Mouse (Mus musculus): ENCODE results near the gene Tsacc.
"Not testable (repeated sequence)": the region's sequence is repeated elsewhere in the genome, so short reads cannot be mapped to it uniquely, and the experiment has no call there.

The Tsacc gene

GRCm38 (mm10) chr3:88268014-88268413 is 28.8 kb downstream of the Tsacc start:
- H3K36me3 ChIP-seq (ENCODE audit: control insufficient read depth, insufficient read depth, low read length, poor library complexity, severe bottlenecking); DNase-seq (ENCODE audit: low read depth, low spot score); H3K27me3 ChIP-seq (ENCODE audit: control insufficient read depth, insufficient read depth, low read length, poor library complexity, severe bottlenecking): not testable (repeated sequence)

- DNase-seq (ENCODE audit: low read depth, low spot score) = no peak
- Histone ChIP-seq H3K27me3 (ENCODE audit: control insufficient read depth, insufficient read depth, low read length, poor library complexity, severe bottlenecking) (peaks cover 1% of the 10 kb centered on the region; the same call in 1 of the 2 replicates), H3K36me3 (ENCODE audit: control insufficient read depth, insufficient read depth, low read length, poor library complexity, severe bottlenecking) (no peaks in the 10 kb centered on the region)
Measured at GRCm38 (mm10) chr3:88262346-88262745, 34.5 kb downstream of the Tsacc start.

- H3K27me3 ChIP-seq (ENCODE audit: control insufficient read depth, insufficient read depth, low read length, poor library complexity, severe bottlenecking) = peaks cover 1% of the 10 kb centered on the region; the same call in 1 of the 2 replicates
- no peaks in the 10 kb centered on the region for H3K36me3 ChIP-seq (ENCODE audit: control insufficient read depth, insufficient read depth, low read length, poor library complexity, severe bottlenecking)
- no peak for DNase-seq (ENCODE audit: low read depth, low spot score)
Measured at GRCm38 (mm10) chr3:88256382-88256781, 40.4 kb downstream of the Tsacc start.

DNA sequence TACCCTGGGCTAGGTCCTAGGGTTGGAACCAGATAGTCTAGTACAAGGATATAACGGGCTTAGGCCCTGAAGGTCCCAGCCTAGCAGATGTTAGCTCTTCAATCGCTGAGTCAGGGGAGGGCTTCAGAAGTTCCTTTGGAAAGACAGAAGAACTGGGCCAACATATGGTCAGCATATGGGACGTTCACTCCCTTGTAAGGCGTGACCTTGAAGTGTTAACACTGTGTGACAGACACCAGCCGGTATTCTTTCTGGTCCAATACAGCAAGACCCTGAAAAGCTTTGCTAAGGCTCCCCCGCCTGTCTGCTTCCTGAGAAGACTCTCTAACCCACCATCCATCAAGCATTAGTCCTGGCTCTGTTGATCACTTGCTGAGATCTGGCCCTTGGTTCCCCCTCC is 40.8 kb downstream of the Tsacc start:
- H3K27me3 ChIP-seq (ENCODE audit: control insufficient read depth, insufficient read depth, low read length, poor library complexity, severe bottlenecking) = peaks cover 1% of the 10 kb centered on the region; the same call in 1 of the 2 replicates
- DNase-seq (ENCODE audit: low read depth, low spot score) = no peak

GRCm38 (mm10) chr3:88254268-88254926 is 42.4 kb downstream of the Tsacc start, which contains the start of gene Rhbg:
Gene Rhbg (minus strand): TSS chr3:88254709.
- H3K36me3 ChIP-seq (ENCODE audit: control insufficient read depth, insufficient read depth, low read length, poor library complexity, severe bottlenecking) = no peaks in the 10 kb centered on the region
- peaks cover 1% of the 10 kb centered on the region; the same call in 1 of the 2 replicates for H3K27me3 ChIP-seq (ENCODE audit: control insufficient read depth, insufficient read depth, low read length, poor library complexity, severe bottlenecking)
- DNase-seq (ENCODE audit: low read depth, low spot score) = peak; percentile 46

More for the DNA sequence above, 40.8 kb downstream of the Tsacc start:
- no peaks in the 10 kb centered on the region for H3K36me3 ChIP-seq (ENCODE audit: control insufficient read depth, insufficient read depth, low read length, poor library complexity, severe bottlenecking)

GRCm38 (mm10) chr3:88252739-88253138 is 44.1 kb downstream of the Tsacc start:
- DNase-seq (ENCODE audit: low read depth, low spot score) = no peak
- Histone ChIP-seq H3K27me3 (ENCODE audit: control insufficient read depth, insufficient read depth, low read length, poor library complexity, severe bottlenecking) (peaks cover under 1% of the 10 kb centered on the region; the same call in 1 of the 2 replicates), H3K36me3 (ENCODE audit: control insufficient read depth, insufficient read depth, low read length, poor library complexity, severe bottlenecking) (no peaks in the 10 kb centered on the region)

DNA sequence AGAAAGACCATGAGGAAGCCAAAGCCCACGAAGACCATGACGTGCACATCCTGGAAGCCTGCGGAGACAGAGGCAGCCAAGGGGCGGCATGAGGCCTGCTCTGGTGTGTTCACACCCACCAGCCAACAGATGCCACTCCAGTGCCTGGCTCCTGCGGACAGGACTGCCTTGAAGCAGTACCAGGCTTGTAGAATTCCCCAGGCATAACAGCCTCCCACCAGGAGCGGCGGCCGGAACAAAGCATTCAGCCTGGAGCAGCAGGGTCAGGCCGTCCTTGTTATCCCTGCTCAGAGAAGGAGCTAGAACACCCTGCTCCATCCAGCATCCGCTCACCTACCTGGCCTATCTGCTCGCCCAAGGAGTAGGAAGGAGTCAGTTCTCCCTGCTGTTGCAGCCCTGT is 48.4 kb downstream of the Tsacc start:
- Histone ChIP-seq H3K27me3 (ENCODE audit: control insufficient read depth, insufficient read depth, low read length, poor library complexity, severe bottlenecking) (no peaks in the 10 kb centered on the region), H3K36me3 (ENCODE audit: control insufficient read depth, insufficient read depth, low read length, poor library complexity, severe bottlenecking) (no peaks in the 10 kb centered on the region)
- DNase-seq (ENCODE audit: low read depth, low spot score) = no peak

DNA sequence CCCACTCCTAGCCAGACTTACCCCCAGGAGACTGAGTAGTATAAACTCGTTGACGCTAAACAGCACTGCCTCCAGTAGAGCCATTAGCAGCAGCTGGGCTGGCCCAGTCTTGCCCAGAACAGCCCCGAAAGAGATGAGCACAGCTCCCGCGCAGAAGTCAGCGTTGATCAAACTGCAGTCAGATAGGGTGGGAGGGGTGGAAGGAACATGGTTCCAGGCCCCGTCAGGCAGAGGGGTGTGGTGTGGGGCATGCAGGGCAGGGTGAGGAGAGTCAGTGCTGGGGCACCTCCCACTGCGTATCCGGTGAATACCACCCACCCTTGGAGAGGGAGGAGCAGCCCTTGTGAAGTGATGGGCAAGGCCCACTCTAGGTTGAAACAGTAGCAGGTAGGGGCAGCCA is 49.1 kb downstream of the Tsacc start:
- Histone ChIP-seq H3K36me3 (ENCODE audit: control insufficient read depth, insufficient read depth, low read length, poor library complexity, severe bottlenecking) (no peaks in the 10 kb centered on the region), H3K27me3 (ENCODE audit: control insufficient read depth, insufficient read depth, low read length, poor library complexity, severe bottlenecking) (no peaks in the 10 kb centered on the region)
- DNase-seq (ENCODE audit: low read depth, low spot score) = no peak

GRCm38 (mm10) chr3:88245811-88246210 is 51.0 kb downstream of the Tsacc start:
- no peaks in the 10 kb centered on the region for H3K36me3 ChIP-seq (ENCODE audit: control insufficient read depth, insufficient read depth, low read length, poor library complexity, severe bottlenecking)
- peak; percentile 86 for DNase-seq (ENCODE audit: low read depth, low spot score)
- H3K27me3 ChIP-seq (ENCODE audit: control insufficient read depth, insufficient read depth, low read length, poor library complexity, severe bottlenecking) = no peaks in the 10 kb centered on the region

DNA sequence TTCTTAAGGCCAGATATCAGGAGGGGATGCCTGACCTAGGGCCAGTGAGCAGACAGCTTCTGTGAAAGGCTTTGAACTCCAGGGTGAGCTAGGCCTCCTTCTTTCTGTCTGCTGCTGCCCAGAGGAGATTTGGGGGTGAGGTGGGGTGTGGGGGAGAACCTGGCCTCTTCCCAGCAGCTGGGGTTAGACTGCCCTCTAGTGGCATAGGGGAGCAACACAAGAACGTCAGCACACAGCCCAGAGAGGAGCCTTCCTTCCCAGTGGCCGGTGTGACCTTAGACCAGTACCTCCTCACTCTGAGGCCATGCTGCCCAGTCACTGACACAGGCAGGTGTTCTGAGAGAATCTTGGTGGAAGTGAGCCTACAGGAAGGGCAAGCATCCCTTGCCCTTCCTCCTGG is 52.7 kb downstream of the Tsacc start:
- H3K27me3 ChIP-seq (ENCODE audit: control insufficient read depth, insufficient read depth, low read length, poor library complexity, severe bottlenecking) = no peaks in the 10 kb centered on the region
- peak; percentile 80 for DNase-seq (ENCODE audit: low read depth, low spot score)
- H3K36me3 ChIP-seq (ENCODE audit: control insufficient read depth, insufficient read depth, low read length, poor library complexity, severe bottlenecking) = no peaks in the 10 kb centered on the region

DNA sequence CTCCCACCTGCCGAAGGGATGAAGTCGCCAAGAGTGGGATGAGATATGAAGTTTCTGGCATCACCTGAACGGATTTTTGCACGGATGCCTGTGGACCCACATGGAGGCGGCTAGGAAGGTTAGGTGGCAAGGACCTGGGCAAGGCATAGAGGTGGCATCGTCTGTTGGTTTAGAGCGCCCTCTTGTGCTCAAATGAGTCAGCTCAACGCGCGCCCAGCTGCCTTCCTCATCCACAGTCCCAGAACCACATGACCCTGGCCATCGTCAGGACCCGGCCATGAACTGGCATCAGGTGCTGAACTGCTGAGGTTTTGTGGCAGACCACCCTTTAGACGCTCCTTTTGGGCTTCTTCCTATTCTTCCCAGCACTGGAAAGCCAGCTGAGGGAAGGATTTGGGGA is 54.3 kb downstream of the Tsacc start:
- peak; percentile 88 for DNase-seq (ENCODE audit: low read depth, low spot score)
- no peaks in the 10 kb centered on the region for H3K36me3 ChIP-seq (ENCODE audit: control insufficient read depth, insufficient read depth, low read length, poor library complexity, severe bottlenecking)
- H3K27me3 ChIP-seq (ENCODE audit: control insufficient read depth, insufficient read depth, low read length, poor library complexity, severe bottlenecking) = no peaks in the 10 kb centered on the region

DNA sequence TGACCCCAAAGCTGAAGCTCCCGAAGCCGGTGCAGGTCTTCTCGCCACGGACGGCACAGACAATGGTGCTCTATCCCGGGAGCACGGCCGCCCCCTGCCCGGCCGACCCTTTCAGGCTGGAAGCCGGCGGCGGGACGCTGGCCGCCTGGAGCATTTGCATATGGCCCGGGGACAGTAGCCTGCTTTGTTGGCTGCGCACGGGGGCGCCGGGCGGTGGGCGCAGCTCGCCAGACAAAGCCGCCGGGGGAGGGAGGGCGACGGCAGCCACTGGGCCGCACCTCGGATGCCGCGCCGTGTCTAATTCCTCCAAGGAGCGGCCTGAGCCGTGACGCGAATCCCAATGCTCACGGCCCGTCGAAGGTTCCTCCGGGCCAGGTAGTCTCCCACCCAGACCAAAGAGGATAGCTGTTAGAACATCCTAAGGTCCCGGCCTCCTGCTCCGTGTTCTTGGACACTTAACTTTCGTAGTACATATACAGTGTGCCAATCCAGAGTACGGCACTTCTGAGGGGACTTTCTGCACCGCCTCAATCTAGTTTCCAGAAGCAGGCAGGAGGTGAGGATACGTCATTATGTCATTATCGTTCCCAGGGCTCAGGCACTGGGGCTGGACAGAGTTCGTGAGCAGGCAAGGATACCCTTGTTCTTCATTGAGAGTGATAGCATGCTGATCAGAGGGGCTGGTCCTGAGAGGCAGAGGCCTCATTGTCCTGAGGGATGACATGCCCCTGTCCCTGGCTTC is 55.6 kb downstream of the Tsacc start:
- no peak for DNase-seq (ENCODE audit: low read depth, low spot score)
- Histone ChIP-seq H3K36me3 (ENCODE audit: control insufficient read depth, insufficient read depth, low read length, poor library complexity, severe bottlenecking) (no peaks in the 10 kb centered on the region), H3K27me3 (ENCODE audit: control insufficient read depth, insufficient read depth, low read length, poor library complexity, severe bottlenecking) (no peaks in the 10 kb centered on the region)

DNA sequence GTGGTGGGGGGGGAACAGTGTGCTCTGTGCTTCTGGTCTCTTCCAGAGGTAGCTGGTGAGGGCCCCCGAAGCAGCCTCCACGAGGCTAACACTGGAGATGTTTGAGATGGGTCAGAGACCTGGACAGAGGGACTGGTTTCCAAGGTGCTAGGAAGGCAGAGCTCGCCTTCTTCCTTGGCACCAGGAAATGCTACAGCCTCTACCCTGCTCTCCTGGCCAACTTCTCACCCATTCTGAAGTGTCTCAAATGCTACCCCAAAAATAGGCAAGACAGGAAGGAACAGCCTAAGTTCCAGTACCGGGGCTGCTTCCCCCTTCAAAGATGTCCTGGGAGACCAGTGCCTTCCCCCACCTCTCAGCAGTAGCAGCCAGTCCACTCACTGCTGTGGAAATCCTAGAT is 57.4 kb downstream of the Tsacc start:
- no peaks in the 10 kb centered on the region for H3K36me3 ChIP-seq (ENCODE audit: control insufficient read depth, insufficient read depth, low read length, poor library complexity, severe bottlenecking)
- no peaks in the 10 kb centered on the region for H3K27me3 ChIP-seq (ENCODE audit: control insufficient read depth, insufficient read depth, low read length, poor library complexity, severe bottlenecking)
- DNase-seq (ENCODE audit: low read depth, low spot score) = no peak

DNA sequence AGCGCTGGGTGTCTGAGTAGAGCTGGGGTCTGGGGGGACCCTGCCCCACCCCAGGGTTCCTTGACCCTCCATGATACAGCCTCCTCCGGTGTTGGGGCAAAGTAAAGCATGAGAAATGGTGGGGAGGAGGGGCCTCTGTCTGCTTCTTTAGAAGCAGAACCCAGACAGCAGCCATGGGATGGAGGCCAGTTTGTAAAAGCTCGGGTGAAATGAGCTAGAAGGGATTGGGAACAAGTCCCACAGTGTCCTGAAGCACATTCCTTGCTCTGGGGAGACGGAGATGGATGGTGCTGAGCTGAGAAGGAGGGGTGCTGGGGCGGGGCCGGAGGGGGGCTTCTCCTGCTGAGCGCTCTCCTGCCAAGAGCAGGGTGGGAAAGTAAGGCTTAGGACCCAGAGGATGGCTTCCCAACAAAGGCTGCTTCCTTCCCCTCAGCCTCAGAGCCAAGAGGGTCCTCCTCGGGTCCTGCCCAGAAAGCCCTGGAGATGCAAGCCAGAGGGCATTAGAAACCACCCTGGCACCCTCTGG is 57.9 kb downstream of the Tsacc start:
- no peak for DNase-seq (ENCODE audit: low read depth, low spot score)
- no peaks in the 10 kb centered on the region for H3K27me3 ChIP-seq (ENCODE audit: control insufficient read depth, insufficient read depth, low read length, poor library complexity, severe bottlenecking)
- H3K36me3 ChIP-seq (ENCODE audit: control insufficient read depth, insufficient read depth, low read length, poor library complexity, severe bottlenecking) = no peaks in the 10 kb centered on the region

- Histone ChIP-seq H3K36me3 (ENCODE audit: control insufficient read depth, insufficient read depth, low read length, poor library complexity, severe bottlenecking) (no peaks in the 10 kb centered on the region), H3K27me3 (ENCODE audit: control insufficient read depth, insufficient read depth, low read length, poor library complexity, severe bottlenecking) (no peaks in the 10 kb centered on the region)
- peak; percentile 64 for DNase-seq (ENCODE audit: low read depth, low spot score)
Measured at GRCm38 (mm10) chr3:88237556-88238194, 59.1 kb downstream of the Tsacc start.
